Mouse (Mus musculus): ENCODE data around the gene Ptprb. TPM values are rescaled to one million over a fixed set of nuclear protein-coding genes. Genes with fewer than 3 reads are reported as not detected.

Ptprb gene
- total RNA-seq, 1 experiment: 0.62 TPM

GRCm38 (mm10) chr10:116362181-116362580 is 86.9 kb downstream of the Ptprb start:
- H3K4me1 ChIP-seq (ENCODE audit: control insufficient read depth in 2 of 2, insufficient read depth in 2 of 2, low read length in 2 of 2, poor library complexity in 1 of 2): no peaks in the 10 kb centered on the region; a peak in 1 of 4 replicates
- no peaks in the 10 kb centered on the region for H3K36me3 ChIP-seq (ENCODE audit: control insufficient read depth, insufficient read depth, low read length, poor library complexity, severe bottlenecking)
- H3K27ac ChIP-seq (ENCODE audit: insufficient read depth, low read depth, low read length, poor library complexity, severe bottlenecking): no peak overlapping the region
- no peak overlapping the region for H3K9ac ChIP-seq (ENCODE audit: insufficient read depth, low read depth, low read length, poor library complexity, severe bottlenecking)
- TF ChIP-seq HCFC1 (IDR thresholded peaks at IDR 0.05; ENCODE audit: borderline replicate concordance, insufficient read depth, low read length) (no peak), ZC3H11A (IDR thresholded peaks at IDR 0.05; ENCODE audit: borderline replicate concordance, low read depth, low read length) (no peak), CHD2 (IDR thresholded peaks at IDR 0.05; ENCODE audit: low read depth, low read length) (no peak), MAFK (IDR thresholded peaks at IDR 0.05; ENCODE audit: insufficient read depth, low read depth, low read length) (no peak), ZNF384 (IDR thresholded peaks at IDR 0.05; ENCODE audit: low read depth, low read length) (no peak)
- in situ Hi-C loops (cut with MboI; ENCODE audit: low sequenced_read_pairs in 2 of 2, unreplicated experiment in 2 of 2): no loop called here
- H3K9me3 ChIP-seq (ENCODE audit: control insufficient read depth, insufficient read depth, low read depth, low read length): no peaks in the 10 kb centered on the region
- H3K4me3 ChIP-seq (ENCODE audit: insufficient read depth in 1 of 2, low read depth in 1 of 2, low read length in 2 of 2, poor library complexity in 1 of 2, severe bottlenecking in 1 of 2): no peak overlapping the region
- no peak for DNase-seq (ENCODE audit: low read depth, low spot score)

- H3K27ac ChIP-seq (ENCODE audit: insufficient read depth, low read depth, low read length, poor library complexity, severe bottlenecking): no peak overlapping the region
- H3K36me3 ChIP-seq (ENCODE audit: control insufficient read depth, insufficient read depth, low read length, poor library complexity, severe bottlenecking): no peaks in the 10 kb centered on the region
- in situ Hi-C loops (cut with MboI; ENCODE audit: low sequenced_read_pairs in 2 of 2, unreplicated experiment in 2 of 2): no loop called here
- H3K9ac ChIP-seq (ENCODE audit: insufficient read depth, low read depth, low read length, poor library complexity, severe bottlenecking): no peak overlapping the region
- no peaks in the 10 kb centered on the region for H3K4me1 ChIP-seq (ENCODE audit: control insufficient read depth in 2 of 2, insufficient read depth in 2 of 2, low read length in 2 of 2, poor library complexity in 1 of 2)
- H3K4me3 ChIP-seq (ENCODE audit: insufficient read depth in 1 of 2, low read depth in 1 of 2, low read length in 2 of 2, poor library complexity in 1 of 2, severe bottlenecking in 1 of 2): no peak overlapping the region
- TF ChIP-seq CHD2 (IDR thresholded peaks at IDR 0.05; ENCODE audit: low read depth, low read length): no peak
- DNase-seq (ENCODE audit: low read depth, low spot score): no peak
- no peaks in the 10 kb centered on the region for H3K9me3 ChIP-seq (ENCODE audit: control insufficient read depth, insufficient read depth, low read depth, low read length)
Measured at GRCm38 (mm10) chr10:116362645-116363044, 87.3 kb downstream of the Ptprb start.

GRCm38 (mm10) chr10:116364759-116365158 is 89.4 kb downstream of the Ptprb start:
- in situ Hi-C loops (cut with MboI; ENCODE audit: low sequenced_read_pairs in 2 of 2, unreplicated experiment in 2 of 2): no loop called here
- no peak for DNase-seq (ENCODE audit: low read depth, low spot score)

GRCm38 (mm10) chr10:116370991-116371725 is 95.8 kb downstream of the Ptprb start:
- Histone ChIP-seq H3K27ac (ENCODE audit: insufficient read depth, low read depth, low read length, poor library complexity, severe bottlenecking) (no peak overlapping the region), H3K4me3 (ENCODE audit: insufficient read depth in 1 of 2, low read depth in 1 of 2, low read length in 2 of 2, poor library complexity in 1 of 2, severe bottlenecking in 1 of 2) (no peak overlapping the region), H3K9me3 (ENCODE audit: control insufficient read depth, insufficient read depth, low read depth, low read length) (no peaks in the 10 kb centered on the region), H3K36me3 (ENCODE audit: control insufficient read depth, insufficient read depth, low read length, poor library complexity, severe bottlenecking) (no peaks in the 10 kb centered on the region), H3K9ac (ENCODE audit: insufficient read depth, low read depth, low read length, poor library complexity, severe bottlenecking) (no peak overlapping the region), H3K4me1 (ENCODE audit: control insufficient read depth in 2 of 2, insufficient read depth in 2 of 2, low read length in 2 of 2, poor library complexity in 1 of 2) (peaks cover 0 to 6% of the 10 kb centered on the region in 2 experiments; a peak in 1 of 4 replicates)
- TF ChIP-seq ZC3H11A (IDR thresholded peaks at IDR 0.05; ENCODE audit: borderline replicate concordance, low read depth, low read length) (no peak), ZNF384 (IDR thresholded peaks at IDR 0.05; ENCODE audit: low read depth, low read length) (no peak), HCFC1 (IDR thresholded peaks at IDR 0.05; ENCODE audit: borderline replicate concordance, insufficient read depth, low read length) (no peak), CHD2 (IDR thresholded peaks at IDR 0.05; ENCODE audit: low read depth, low read length) (no peak), MAFK (IDR thresholded peaks at IDR 0.05; ENCODE audit: insufficient read depth, low read depth, low read length) (no peak)
- DNase-seq (ENCODE audit: low read depth, low spot score): no peak
- in situ Hi-C loops (cut with MboI; ENCODE audit: low sequenced_read_pairs in 2 of 2, unreplicated experiment in 2 of 2): no loop called here

More at GRCm38 (mm10) chr10:116364759-116365158, 89.4 kb downstream of the Ptprb start:
- Histone ChIP-seq H3K4me1 (ENCODE audit: control insufficient read depth in 2 of 2, insufficient read depth in 2 of 2, low read length in 2 of 2, poor library complexity in 1 of 2) (no peaks in the 10 kb centered on the region), H3K27ac (ENCODE audit: insufficient read depth, low read depth, low read length, poor library complexity, severe bottlenecking) (no peak overlapping the region), H3K36me3 (ENCODE audit: control insufficient read depth, insufficient read depth, low read length, poor library complexity, severe bottlenecking) (no peaks in the 10 kb centered on the region), H3K9me3 (ENCODE audit: control insufficient read depth, insufficient read depth, low read depth, low read length) (no peaks in the 10 kb centered on the region), H3K4me3 (ENCODE audit: insufficient read depth in 1 of 2, low read depth in 1 of 2, low read length in 2 of 2, poor library complexity in 1 of 2, severe bottlenecking in 1 of 2) (no peak overlapping the region), H3K9ac (ENCODE audit: insufficient read depth, low read depth, low read length, poor library complexity, severe bottlenecking) (no peak overlapping the region)
- TF ChIP-seq HCFC1 (IDR thresholded peaks at IDR 0.05; ENCODE audit: borderline replicate concordance, insufficient read depth, low read length): no peak
- TF ChIP-seq MAFK (IDR thresholded peaks at IDR 0.05; ENCODE audit: insufficient read depth, low read depth, low read length): no peak
- no peak for TF ChIP-seq CHD2 (IDR thresholded peaks at IDR 0.05; ENCODE audit: low read depth, low read length)
- TF ChIP-seq ZNF384 (IDR thresholded peaks at IDR 0.05; ENCODE audit: low read depth, low read length): no peak
- no peak for TF ChIP-seq ZC3H11A (IDR thresholded peaks at IDR 0.05; ENCODE audit: borderline replicate concordance, low read depth, low read length)
